Mouse (Mus musculus): Measurements from ENCODE around the gene Rasgrp3.

DNA sequence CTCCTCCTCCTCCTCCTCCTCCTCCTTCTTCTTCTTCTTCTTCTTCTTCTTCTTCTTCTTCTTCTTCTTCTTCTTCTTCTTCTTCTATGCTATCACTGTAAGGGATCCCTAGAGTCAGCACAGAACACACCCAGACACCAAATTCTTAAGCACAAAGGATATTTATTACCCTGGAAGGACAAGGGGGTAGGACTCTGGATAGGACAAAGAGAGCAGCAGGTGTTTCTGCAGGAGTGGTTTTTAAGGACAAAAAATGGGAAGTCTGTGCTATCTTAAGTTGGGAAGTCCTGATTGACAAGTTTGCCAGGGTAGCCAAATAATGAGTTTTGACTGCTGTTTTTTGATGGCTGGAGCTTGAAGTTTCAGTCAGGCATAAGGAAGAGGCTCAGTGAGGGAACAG lies 17.9 kb downstream of the Rasgrp3 start:
- no peak for TF ChIP-seq EP300 (IDR thresholded peaks at IDR 0.05)
- TF ChIP-seq CTCF (IDR thresholded peaks at IDR 0.05), result no peak

Data from lung, postnatal 0 days (tissue).